Mouse (Mus musculus): ENCODE measurements around the gene Gm21560. TPM values are rescaled to one million over a fixed set of nuclear protein-coding genes. Genes with fewer than 3 reads are reported as not detected.
"Not testable (repeated sequence)": the region's sequence is repeated elsewhere in the genome, so short reads cannot be mapped to it uniquely, and the experiment has no call there.

Gene Gm21560
- total RNA-seq (2014; rRNA removed) (not detected in 2 replicates), polyA plus RNA-seq (2015; fragmentation: Nextera tagmentation; extraction: Ambion mirVana) (not detected in 2 replicates)

DNA sequence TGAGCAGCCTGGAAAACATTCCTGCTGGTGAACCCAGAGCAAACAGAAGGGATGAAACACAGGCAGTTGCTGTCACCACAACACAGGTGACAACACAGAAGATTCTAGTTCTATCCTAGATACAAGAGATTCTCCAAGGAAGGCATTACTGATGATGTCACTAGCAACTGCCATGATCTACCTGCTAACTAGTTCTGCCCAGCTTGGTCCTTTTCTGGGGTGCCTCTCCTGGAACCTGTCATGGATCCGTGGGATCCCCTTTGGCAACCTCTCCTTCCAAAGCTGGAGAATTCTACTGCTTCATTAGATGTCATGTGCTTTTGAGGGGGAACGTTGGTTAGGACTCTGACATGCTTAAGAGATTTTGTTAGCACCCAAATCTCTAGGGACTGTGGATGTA lies at the start of gene Gm21560:
Gm21560 (minus strand) TSS at position 101 of the 400 bp plus-strand sequence.
- H3K27me3 ChIP-seq (ENCODE audit: insufficient read depth, low read length); DNase-seq (ENCODE audit: low spot score); H3K36me3 ChIP-seq (ENCODE audit: insufficient read depth, low read length); H3K4me1 ChIP-seq (ENCODE audit: insufficient read depth, low read length); ATAC-seq (ENCODE audit: low FRiP score); H3K4me3 ChIP-seq (ENCODE audit: low read depth, low read length); H3K9me3 ChIP-seq (ENCODE audit: low read length); H3K27ac ChIP-seq (ENCODE audit: low read depth, low read length); H3K4me2 ChIP-seq (ENCODE audit: low read depth, low read length, poor library complexity, severe bottlenecking); H3K9ac ChIP-seq (replicated peaks; ENCODE audit: low read length, poor library complexity, severe bottlenecking): not testable (repeated sequence)
- WGBS, result 54% methylated on average over 1 of the region's 2 CpGs

DNA sequence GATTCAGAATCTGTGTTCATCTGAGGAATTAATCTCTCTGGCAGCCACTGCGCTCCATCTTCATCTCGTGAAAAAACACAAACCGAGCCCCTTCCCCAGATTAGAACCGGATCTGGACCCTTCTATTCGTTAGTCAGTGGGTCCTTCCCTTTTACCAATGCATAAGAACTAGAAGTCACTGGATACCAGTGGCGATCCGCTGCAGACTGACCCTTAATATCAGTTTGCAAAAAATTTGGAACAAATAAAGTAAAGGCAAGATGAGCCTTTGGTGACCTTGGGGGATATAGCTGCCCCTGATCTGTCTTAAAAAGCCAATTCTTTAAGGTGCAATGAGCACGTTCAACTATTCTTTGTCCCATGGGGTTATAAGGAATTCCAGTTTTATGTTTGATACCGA lies 55.6 kb downstream of the Gm21560 start:
- H3K27me3 ChIP-seq (ENCODE audit: insufficient read depth, low read length); DNase-seq (ENCODE audit: low spot score); ATAC-seq (ENCODE audit: low FRiP score); H3K27ac ChIP-seq (ENCODE audit: low read depth, low read length); H3K36me3 ChIP-seq (ENCODE audit: insufficient read depth, low read length); H3K9ac ChIP-seq (replicated peaks; ENCODE audit: low read length, poor library complexity, severe bottlenecking); H3K9me3 ChIP-seq (ENCODE audit: low read length); H3K4me1 ChIP-seq (ENCODE audit: insufficient read depth, low read length); H3K4me2 ChIP-seq (ENCODE audit: low read depth, low read length, poor library complexity, severe bottlenecking); H3K4me3 ChIP-seq (ENCODE audit: low read depth, low read length): not testable (repeated sequence)
- WGBS, result 80% methylated on average over 5 of the region's 9 CpGs

GRCm38 (mm10) chr14:6161085-6161484 lies 58.0 kb downstream of the Gm21560 start:
- not testable (repeated sequence) for H3K27me3 ChIP-seq (ENCODE audit: insufficient read depth, low read length); H3K4me1 ChIP-seq (ENCODE audit: insufficient read depth, low read length); H3K27ac ChIP-seq (ENCODE audit: low read depth, low read length); ATAC-seq (ENCODE audit: low FRiP score); H3K36me3 ChIP-seq (ENCODE audit: insufficient read depth, low read length); H3K4me2 ChIP-seq (ENCODE audit: low read depth, low read length, poor library complexity, severe bottlenecking); H3K9me3 ChIP-seq (ENCODE audit: low read length); H3K4me3 ChIP-seq (ENCODE audit: low read depth, low read length); DNase-seq (ENCODE audit: low spot score); H3K9ac ChIP-seq (replicated peaks; ENCODE audit: low read length, poor library complexity, severe bottlenecking)
- WGBS, result no CpG with 5 or more reads among the region's 1 CpGs

Other genes starting within 250 kb of the Gm21560 start
- gene Gm3453, start 240.2 kb downstream of the Gm21560 start, total RNA-seq (2014; rRNA removed), result not detected in 2 replicates
- not detected in 2 replicates for gene Gm3453, start 240.2 kb downstream of the Gm21560 start, polyA plus RNA-seq (2015; fragmentation: Nextera tagmentation; extraction: Ambion mirVana)
- not detected in 2 replicates for gene Gm6337, start 161.0 kb downstream of the Gm21560 start, total RNA-seq (2014; rRNA removed)
- gene Gm6337, start 161.0 kb downstream of the Gm21560 start, polyA plus RNA-seq (2015; fragmentation: Nextera tagmentation; extraction: Ambion mirVana), result not detected in 2 replicates
- 4.4 and 5.6 TPM in 2 replicates for gene Gm8206, start 125.3 kb downstream of the Gm21560 start, total RNA-seq (2014; rRNA removed)
- gene Gm8206, start 125.3 kb downstream of the Gm21560 start, polyA plus RNA-seq (2015; fragmentation: Nextera tagmentation; extraction: Ambion mirVana), result 5.9 and 6.7 TPM in 2 replicates
- gene Gm3468, start 110.6 kb downstream of the Gm21560 start, total RNA-seq (2014; rRNA removed), result 4.5 and 5.1 TPM in 2 replicates
- gene Gm3468, start 110.6 kb downstream of the Gm21560 start, polyA plus RNA-seq (2015; fragmentation: Nextera tagmentation; extraction: Ambion mirVana), result 6.9 and 7.4 TPM in 2 replicates
- gene Gm3476, start 93.5 kb downstream of the Gm21560 start, total RNA-seq (2014; rRNA removed), result not detected in 2 replicates
- gene Gm3476, start 93.5 kb downstream of the Gm21560 start, polyA plus RNA-seq (2015; fragmentation: Nextera tagmentation; extraction: Ambion mirVana), result not detected in 2 replicates
- 2.6 and 5.8 TPM in 2 replicates for gene Gm3411, start 68.0 kb upstream of the Gm21560 start, total RNA-seq (2014; rRNA removed)
- gene Gm3411, start 68.0 kb upstream of the Gm21560 start, polyA plus RNA-seq (2015; fragmentation: Nextera tagmentation; extraction: Ambion mirVana), result 10.2 and 10.3 TPM in 2 replicates
- not detected in 2 replicates for gene Gm21103, start 85.6 kb upstream of the Gm21560 start, total RNA-seq (2014; rRNA removed)
- gene Gm21103, start 85.6 kb upstream of the Gm21560 start, polyA plus RNA-seq (2015; fragmentation: Nextera tagmentation; extraction: Ambion mirVana), result 0.23 TPM in 1 of 2 replicates, not detected in the other
- not detected in 2 replicates for gene Gm3618, start 124.4 kb upstream of the Gm21560 start, total RNA-seq (2014; rRNA removed)
- not detected in 2 replicates for gene Gm3618, start 124.4 kb upstream of the Gm21560 start, polyA plus RNA-seq (2015; fragmentation: Nextera tagmentation; extraction: Ambion mirVana)
- gene Gm16440, start 171.0 kb upstream of the Gm21560 start, total RNA-seq (2014; rRNA removed), result not detected in 2 replicates
- not detected in 2 replicates for gene Gm16440, start 171.0 kb upstream of the Gm21560 start, polyA plus RNA-seq (2015; fragmentation: Nextera tagmentation; extraction: Ambion mirVana)
- gene Gm3591, start 193.2 kb upstream of the Gm21560 start, total RNA-seq (2014; rRNA removed), result 6.5 and 8.1 TPM in 2 replicates
- gene Gm3591, start 193.2 kb upstream of the Gm21560 start, polyA plus RNA-seq (2015; fragmentation: Nextera tagmentation; extraction: Ambion mirVana), result 7.9 and 8.2 TPM in 2 replicates
- not detected in 2 replicates for gene Gm3594, start 225.3 kb upstream of the Gm21560 start, total RNA-seq (2014; rRNA removed)
- gene Gm3594, start 225.3 kb upstream of the Gm21560 start, polyA plus RNA-seq (2015; fragmentation: Nextera tagmentation; extraction: Ambion mirVana), result not detected in 2 replicates